Mouse (Mus musculus) MN1 (cell line): ENCODE data around the gene Nxpe2.
"Not testable (repeated sequence)": the region's sequence is repeated elsewhere in the genome, so short reads cannot be mapped to it uniquely, and the experiment has no call there.

Experiments used
- DNase-seq: peaks from one replicate; pipeline ENCODE4 v3.0.0-alpha.2; 2016; ENCODE audit warnings: low spot score

Nxpe2 gene

DNA sequence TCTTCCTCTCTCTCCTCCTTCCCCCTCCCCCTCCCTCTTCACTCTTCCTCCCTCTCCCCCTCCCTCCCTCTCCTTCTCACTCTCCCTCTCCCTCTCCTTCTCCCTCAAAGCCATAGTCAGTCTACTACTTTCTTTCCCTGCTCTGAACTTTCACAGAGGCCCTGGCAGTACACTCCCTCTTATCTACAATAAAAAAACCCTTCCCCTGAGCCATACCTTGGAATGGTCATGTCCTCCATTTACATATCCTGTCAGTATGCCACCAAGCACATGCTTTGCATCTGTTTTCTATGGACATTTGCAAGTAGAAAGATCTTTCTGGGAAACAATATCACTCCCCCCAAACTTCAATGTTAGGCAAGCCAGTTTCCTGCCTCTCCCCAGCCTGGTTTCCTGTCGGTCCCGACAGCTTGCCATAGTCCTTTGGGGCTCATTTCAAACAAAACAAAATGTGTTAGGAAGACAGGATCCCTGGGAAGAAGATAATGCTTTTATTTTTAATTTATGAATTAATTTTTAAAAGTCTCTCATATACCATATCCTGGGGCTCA lies at the start of gene Nxpe2:
Gene Nxpe2 (minus strand): TSS at position 307 of the 551 bp plus-strand sequence.
- no peak for DNase-seq

DNA sequence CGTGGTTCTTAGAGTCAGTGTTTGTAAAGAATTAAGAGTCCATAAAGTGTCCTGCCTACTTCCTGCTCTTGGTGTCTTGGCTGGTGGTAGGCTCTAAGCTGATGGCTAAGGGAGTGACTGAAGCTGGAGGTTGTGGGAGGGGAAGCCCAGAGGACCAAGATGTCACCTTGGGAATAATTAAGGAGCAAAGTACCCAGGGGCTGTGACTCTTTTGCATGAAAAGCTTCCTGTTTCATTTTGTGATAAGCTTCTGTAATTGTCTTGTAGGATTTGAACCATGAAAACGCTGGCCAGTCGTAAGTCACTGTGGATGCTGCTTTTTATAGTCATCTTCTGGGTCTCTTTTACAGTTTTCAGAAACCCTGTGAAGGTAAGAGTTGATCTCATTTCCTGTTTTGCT lies 36.7 kb upstream of the Nxpe2 start:
- DNase-seq: no peak

DNA sequence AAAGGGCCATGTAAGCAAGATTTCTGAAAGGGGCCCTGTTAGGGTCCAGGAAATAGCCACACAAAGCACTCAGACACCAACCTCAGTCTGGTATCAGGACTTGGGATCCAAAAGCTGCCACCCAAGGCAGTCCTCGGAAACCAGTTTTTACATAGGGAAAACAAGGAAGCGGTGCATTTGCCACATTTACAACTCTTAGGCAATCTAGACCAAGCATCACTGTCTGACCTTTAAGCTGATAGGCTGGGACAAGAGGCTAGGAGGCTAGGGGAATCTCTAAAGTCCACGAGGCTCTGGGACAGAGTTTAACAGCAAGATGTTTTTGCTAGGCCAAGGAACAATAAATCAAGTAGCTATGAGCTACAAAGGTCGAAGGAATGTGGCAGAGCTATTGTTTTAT lies 35.2 kb upstream of the Nxpe2 start:
- no peak for DNase-seq

DNA sequence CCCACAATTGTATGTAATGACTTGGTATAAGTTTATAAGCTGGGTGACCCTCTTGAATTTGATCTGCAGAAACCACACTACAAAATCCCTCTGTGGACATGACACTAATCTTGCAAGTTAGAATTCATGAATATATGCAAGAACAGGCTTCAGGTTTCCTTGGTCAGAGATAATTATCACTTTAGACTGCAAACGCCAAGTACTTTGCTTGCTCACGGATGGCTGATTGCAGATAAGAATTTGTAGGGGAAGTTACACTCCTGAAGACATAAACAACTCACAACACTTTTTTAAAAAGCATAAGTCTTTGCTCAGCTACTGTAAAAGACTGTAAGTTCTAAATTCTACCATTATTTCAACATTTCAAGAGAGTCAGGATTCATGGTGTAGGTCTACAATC lies 21.1 kb upstream of the Nxpe2 start:
- no peak for DNase-seq

DNA sequence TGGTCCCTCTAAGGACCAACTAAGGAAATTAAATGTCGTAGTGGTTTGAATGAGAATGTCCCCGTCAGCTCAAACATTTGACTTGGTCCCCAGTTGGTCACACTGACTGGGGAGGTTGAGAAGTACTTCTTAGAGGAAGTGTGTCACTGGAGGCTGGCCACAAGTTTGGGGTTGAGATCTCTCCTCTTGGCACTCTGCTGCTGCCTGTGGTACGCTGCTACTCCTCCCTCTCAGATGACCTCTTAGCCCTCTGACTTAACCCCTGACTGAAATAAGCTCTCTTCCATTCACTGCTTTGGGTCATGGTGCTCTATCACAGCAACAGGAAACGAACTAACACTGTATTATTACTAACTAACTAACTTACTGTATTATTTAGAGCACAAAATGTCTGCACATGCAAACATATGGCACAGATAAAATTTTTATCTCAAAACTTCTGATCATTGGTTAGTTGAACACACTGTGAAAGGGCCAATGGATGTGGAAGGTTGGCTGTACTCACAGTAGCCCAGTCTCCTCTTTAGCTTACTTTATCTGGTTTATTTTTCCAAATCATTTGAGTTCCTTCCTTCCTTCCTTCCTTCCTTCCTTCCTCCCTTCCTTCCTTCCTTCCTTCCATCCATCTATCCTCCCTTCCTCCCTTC lies 20.1 kb upstream of the Nxpe2 start:
- DNase-seq: no peak

DNA sequence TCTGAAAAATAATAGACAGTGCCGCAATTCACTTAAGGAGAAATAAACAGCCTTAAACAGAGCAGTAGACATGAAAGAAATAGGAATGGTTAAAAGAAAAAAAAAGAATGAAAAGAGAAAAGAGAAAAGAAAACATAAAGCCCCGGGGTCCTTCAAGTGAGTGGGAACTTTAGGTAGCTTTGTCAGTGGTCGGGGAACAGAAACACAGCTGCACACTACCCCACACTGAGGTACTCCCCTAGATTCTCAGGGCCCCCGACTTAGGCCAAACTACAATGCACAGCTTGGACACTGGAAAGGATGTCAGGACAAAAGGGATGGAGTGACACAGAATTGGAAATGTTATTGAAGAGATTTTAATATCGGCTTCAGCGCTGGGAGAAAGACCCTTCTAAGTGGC lies 9.5 kb upstream of the Nxpe2 start:
- DNase-seq: no peak

DNA sequence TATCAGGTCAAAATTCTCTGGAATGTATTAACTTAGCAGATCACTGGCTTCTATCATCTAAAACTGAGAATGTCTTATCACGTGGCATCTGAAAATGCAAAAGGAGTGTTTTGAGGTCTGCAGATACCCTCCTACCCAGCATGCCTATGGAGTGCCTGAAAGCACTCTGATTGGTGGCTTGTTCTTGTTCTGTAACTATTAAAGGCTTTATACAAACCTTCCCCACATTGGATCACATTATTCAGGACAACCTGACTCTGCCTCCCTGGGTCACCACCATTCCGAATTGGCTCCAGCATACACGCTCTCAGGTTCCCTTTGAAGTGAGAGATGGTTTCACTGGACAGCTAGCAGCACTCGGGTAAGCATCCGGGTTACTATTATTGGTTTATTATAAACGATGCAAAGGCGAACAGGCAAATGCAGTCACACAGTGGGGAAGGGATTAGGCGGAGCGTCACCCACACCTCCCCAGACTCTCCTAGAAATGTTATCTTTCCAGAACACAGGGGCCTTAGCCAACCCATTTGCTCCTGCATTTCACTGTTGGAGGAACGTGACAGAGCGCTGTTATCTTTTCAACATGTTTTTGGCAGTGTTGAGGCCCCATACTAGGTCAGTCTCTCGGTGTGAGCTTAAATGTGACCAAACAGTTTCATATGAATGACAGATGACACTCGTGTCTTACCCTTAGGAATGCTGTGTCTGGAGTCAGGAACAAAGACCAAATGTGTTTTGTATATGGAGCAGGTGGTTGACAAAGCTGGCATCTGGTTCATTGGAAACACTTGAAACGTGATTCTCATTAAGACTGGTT lies 8.8 kb upstream of the Nxpe2 start:
- DNase-seq: no peak

DNA sequence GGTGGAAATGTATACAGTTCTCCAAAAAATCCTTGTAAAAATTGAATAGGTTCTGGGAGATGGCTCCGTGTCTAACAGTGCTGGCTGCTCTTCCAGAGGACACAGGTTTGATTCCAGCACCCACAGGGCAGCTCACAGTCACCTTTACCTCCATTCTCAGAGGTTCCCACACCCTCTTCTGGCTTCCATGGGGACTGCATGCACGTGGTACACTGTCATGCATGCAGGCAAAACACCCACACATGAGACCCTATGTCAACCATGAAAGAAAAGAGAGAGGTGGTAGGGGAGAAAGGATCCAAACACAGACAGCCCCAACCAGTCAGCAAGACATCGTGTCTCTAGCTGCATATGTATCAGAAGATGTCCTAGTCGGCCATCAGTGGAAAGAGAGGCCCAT lies 7.6 kb upstream of the Nxpe2 start:
- no peak for DNase-seq

DNA sequence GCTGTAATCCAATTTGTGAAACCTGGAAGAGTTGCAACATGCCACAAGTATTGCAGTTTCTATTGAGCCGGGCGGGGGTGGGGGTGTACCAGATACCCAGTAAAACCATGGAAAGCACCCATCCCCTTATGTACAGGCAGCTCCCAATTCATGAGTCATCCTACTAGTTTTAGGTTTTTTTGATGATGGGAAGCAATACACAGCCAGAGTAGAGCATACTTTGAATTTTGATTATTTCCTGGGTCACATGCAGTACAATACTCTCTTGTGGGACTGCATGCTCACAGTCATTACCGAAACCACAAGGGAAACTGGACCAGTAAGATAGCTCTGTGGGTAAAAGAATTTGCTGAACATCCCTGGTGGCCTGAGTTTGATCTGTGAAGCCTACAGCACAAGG lies 3.8 kb upstream of the Nxpe2 start:
- DNase-seq: no peak

DNA sequence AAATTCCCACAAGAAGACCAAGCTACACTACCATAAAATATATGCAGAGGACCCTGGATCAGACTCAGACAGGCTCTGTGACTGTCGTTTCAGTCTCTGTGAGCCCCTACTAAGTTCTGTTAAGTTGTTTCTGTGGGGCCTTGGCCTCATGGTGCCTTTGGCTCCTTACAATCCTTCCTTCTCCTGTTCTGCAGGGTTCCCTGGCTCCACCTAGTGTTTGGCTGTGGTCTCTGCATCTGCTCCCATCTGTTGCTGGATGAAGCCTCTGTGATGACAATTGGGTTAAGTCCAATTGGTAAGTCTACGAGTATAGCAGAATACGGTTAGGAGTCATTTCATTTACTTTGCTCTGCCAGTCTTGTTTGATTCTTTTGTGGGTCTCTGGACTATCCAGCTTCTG lies 1.5 kb upstream of the Nxpe2 start:
- peak; percentile 48 for DNase-seq

DNA sequence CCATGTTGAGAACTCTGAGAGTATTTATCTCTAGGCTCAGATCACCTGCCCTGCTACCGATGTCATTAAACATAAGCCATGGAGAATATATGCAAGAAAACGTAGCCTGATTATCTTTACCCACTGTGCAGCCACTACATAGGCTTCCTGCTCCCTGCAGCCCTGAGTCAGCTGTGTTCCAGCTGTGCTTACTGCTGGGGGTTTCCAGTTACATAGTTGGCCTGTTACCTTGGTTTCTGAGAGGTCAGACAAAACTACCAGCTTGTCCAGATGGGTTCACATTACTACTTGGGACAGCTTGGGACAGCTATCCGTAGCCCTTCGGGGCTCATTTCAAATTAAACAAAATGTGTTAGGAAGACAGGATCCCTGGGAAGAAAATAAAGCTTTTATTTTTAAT lies 868 bp upstream of the Nxpe2 start:
- no peak for DNase-seq

DNA sequence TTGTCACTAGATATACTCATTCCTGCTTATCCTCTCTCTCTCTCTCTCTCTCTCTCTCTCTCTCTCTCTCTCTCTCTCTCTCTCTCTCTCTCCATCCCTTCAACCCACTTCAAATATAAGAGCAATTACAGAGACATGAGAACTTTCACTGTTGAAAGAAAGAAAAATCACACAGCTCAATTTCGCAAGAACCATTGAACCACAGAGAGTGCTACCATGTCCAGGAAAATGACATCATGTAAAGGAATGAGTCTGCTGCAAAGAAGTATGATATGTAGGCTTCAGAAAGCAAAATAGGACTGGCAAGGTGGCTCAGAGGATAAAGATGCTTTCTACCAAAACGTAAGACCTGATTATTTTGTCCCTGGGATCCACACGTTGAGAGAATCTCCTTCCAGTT lies 7.4 kb downstream of the Nxpe2 start:
- no peak for DNase-seq

DNA sequence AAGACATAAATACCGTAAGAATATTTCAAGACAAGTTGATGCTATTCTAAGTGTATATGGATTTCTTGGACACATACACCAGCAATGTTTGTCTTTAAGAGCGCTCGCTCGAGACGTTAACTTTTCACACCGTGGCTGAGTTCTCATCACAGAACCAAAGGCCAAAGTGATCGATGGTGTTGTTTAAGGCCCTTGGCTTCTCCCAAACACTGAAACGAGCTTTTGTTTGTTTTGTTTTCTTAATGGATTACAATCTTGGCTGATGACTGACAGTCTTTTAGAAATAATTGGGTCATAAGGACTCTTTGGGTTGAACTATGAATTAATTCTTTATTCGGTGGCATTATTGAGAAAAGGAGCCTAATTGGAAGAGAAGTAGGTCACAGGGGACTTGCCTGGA lies 7.8 kb downstream of the Nxpe2 start:
- no peak for DNase-seq

DNA sequence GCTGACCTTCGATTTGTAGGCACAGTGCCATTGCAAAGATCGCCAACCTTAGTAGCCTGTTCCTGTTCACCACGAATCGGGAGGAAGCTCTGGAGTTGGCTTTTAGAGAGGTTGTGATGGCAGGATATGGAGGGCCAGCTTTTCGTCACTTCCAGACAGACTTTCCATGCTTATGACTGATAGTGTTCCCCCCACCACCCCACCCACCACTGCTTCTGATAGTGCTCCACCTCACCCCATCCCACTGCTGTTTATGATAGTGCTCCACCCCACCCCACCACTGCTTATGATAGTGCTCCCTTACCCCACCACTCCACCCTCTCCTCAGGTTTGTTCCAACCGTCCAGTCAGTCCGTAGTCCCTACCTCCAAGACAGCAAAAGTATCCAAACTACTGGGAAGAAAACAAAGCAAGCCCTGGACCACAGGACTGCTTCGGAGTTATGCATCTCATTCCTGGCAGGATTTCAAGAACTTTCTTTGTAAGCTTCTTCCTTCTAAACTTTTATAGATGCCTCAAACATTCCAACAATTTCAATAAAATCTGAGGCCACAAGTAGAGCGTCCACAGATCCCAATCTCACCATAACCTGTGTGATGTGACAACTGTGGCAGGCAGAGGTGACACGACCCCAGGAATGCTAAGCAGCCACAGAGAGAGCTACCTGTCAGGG lies 12.4 kb downstream of the Nxpe2 start:
- no peak for DNase-seq

DNA sequence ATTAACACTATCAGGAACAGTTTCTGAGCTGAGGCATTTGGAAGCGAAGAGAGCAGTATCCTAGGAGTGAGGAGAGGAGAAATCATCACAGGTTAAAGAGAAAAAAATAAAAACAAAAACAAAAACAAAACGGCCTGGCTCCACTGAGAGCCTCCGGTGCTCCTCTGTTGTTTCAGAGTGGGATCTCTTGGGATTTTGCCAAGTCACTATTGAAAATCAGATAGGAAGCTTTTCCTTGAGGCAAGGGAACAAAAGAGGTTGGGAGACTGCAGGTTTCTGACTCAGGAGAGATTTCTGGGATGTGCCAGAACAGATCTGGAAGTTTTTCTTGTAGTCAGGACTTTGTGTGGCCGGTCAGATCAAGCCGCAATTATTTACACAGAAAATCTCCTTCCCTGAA lies 13.7 kb downstream of the Nxpe2 start:
- DNase-seq: peak; percentile 23

DNA sequence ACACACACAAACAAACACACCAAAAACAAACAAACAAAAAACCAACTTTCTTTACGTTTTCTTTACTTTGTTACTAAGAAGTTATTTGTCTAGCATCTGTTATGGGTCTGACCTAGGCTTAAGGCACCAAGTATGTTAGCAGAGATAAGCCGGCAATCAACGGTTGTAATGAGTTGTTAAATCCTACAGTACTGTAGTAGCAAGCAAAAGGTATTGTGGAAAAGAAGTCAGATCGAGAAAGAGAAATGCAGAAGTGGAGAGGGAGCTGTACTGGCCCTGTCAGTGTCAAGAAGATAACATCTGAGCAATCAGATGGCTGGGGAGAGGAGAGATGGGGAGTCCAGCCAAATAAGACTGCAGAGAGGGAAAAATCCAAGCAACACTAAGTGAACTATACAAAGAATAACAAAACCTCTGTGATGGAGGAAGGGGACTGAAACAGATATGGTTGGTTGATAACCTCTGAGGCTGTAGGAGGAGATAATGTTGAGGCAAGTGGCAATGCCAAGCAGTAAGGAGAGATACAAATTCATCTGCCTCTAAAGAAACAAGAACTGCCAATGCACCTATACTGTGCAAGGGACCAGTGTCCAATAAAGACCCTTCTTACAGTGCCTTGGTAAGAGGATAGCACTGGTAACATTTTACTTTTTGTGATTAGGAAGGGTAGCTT lies 14.3 kb downstream of the Nxpe2 start:
- no peak for DNase-seq

DNA sequence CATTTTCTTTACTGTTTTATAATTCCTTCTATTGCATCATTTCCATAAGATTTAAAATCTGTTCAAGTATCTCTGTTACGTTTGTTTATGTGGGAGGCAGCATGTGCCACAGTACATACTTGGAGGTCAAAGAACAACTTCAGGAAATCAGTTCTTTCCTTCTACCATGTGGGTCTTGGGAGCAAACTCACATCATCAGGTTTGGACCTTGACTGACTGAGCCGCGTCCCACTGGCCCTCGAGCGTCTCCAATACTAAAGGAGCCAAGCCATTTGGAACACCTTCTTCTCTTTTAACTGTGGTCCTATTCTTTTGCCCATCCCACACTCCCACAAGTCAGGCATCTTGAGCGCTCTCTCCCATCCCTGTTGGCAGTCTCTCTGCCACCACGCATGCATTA lies 23.7 kb downstream of the Nxpe2 start:
- no peak for DNase-seq

DNA sequence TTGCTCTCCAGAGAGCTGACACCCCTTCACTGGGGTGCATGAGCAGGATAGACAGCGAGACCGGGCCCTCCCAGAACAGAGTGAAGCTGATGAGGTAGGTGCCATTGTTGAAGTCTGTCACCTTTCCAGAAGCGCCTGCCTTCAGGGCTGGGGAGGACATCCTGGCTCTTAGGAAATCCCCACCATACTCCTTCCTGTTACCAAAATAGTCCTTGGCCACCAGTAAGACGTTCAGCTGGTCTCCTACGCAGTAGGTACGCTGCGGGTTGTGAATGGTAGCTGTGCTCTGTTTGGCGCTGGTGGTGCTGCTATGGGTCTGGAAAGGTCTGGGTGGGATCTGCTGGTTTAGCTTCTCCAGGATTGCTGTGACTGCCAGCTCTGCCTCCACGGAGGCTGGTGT lies 26.9 kb downstream of the Nxpe2 start:
- no peak for DNase-seq

DNA sequence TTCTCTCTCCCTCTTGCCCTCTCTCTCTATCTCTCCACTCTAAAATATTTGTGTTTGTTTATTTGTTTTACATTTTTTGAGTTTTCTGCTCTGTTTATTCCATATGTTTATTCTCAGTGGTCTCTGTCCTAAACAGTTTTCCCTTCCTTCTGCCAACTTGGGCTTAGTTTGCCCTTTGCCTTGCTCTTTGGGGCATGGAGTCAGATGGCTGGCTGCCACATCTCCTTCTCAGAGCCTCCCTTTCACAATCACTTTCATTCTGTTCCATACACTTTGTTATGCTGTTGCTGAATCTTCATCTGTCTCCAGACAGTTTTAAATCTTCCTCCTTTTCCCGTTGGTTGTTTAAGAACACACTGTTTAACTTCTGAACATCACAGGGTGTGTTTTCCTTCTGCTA lies 37.4 kb downstream of the Nxpe2 start:
- no peak for DNase-seq

DNA sequence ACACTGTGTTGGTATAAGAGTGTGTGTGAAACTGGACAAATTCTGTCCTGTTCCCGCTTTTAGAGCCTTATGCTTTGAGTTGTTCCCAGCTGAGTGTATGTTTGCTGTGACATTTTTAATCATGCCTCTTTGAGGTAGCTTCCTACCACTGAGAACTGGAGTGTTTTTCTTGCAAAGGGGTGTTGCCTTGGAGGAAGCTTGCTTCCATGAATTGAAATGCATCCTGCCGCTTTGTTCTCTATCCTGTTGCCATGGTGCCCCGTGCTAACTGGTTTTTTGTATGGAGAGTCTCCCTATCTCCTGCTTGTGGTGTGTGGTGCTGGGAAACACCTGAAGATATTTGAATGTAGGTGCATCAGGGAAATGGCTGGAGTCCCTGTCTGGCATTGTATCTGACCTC lies 39.1 kb downstream of the Nxpe2 start:
- no peak for DNase-seq

DNA sequence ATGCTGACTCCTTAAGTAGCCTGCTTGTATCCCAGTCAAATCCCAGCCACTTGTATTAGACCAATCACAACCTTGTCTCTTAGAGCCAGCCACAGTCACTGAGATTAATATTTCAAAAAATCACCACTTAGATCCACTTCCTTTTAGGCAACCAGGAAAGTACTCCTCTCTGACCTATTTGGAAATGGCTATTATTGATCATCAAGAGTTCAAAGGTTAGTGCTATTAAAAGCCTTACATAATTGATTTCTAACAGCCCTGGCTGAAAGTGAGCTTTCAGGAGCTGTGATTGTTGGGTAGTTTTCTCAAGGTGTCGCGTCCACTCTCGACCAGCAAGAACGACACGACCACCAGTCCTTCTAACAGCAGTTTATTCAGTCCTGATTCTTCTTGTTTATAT lies 42.0 kb downstream of the Nxpe2 start:
- DNase-seq: no peak

DNA sequence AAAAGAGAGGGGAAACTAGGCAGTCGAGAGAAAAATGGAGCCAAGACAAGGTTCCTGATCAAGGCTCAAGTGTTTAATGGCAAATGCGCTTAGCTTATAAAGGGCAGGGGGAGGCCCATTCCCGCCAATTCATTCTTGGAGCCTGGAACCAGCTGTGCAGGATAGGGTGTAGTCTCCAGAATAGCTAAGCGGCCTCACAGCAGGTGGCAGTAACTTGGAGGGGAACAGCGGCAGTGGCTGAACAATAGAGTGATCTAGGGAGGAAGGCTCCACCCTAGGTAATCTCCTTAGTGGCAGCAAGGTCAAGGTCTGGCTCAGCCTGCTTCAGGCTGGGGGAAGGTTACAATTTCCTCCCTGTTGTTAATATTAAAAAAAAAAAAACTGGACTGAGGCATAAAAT lies 49.7 kb downstream of the Nxpe2 start:
- DNase-seq: not testable (repeated sequence)

DNA sequence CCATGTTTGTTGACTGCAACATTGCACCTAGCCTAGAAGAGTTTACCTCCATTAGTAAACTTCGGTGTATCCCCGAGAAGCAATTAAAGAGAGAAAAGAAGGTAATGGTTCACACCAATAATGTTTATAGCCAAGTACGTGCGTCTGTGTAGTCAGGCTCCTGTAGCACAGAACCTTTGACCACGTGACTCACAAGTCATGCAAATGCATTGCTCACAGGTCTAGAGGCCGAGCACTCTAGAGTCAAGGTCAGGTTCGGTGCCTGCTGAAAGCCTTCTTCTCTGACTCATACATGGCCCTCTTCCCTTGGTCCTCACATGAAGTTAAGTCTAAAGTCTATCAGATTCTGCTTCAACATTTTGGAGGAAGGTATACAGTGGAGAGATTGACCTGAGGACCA lies 54.3 kb downstream of the Nxpe2 start:
- no peak for DNase-seq
